Mouse (Mus musculus): Measurements from ENCODE around the gene Bloc1s1. TPM values are rescaled to one million over a fixed set of nuclear protein-coding genes. Genes with fewer than 3 reads are reported as not detected.

Bloc1s1 gene
- 9.3 TPM for polyA plus RNA-seq (2014; fragmentation: Illumina TruSeq; extraction: RNeasy Lipid Tissue Mini Kit (QIAGEN cat#74804))

GRCm38 (mm10) chr10:128923935-128924334 is at the start of gene Bloc1s1:
Bloc1s1 (minus strand) TSS chr10:128924035.

DNA sequence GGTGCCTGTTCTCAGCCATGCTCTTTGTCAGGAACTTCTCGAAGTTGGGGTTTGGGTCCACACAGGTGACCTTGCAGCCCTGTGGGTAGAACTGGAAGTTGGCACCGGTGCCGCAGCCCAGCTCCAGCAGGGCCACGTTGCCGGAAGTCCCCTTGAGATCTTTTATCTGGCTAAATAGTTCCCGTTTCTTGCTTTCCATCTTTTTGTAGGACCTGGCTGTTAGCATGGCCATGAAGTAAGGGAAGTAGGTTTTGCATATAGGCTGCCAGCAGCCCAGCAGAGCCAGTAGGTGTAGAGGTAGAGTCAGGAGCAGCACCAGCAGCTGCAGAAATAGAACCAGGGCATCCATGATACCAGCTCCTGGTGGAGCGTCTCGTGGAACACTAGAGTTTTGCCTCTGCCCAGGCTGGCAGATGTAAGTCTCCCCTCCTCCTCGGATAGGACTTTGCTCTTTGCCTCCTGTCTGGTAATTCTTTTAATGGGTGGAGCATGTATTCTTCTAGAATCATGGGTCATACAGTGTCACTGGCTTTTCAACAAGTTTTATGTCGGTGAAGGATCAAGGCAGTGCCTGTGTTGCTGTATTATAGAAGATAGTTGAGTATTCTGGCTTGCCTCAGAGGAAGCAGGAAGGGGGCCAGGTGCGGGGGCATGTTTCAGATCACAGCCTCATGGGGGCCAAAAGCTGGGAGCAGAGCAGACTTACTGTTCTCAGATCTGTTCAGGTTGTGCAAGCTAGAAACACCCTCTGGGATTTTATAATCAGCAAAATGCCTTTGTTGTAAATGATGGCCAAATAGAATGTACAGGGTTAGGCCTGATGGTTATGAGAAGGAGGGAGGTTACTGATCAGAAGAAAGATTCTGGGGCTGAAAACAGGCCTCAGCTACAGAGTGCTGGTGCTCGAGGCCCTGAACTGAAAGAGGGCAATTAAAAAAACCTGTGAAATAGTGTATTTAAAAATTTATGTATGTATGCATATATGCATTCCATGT is 37.1 kb upstream of the Bloc1s1 start, which contains the start of gene Mettl7b:
Gene Mettl7b, minus strand, starts transcription at position 399 of the 995 bp plus-strand sequence.

GRCm38 (mm10) chr10:128933574-128933973 is 9.7 kb upstream of the Bloc1s1 start, which contains the start of gene Itga7:
Itga7 (plus strand) TSS chr10:128933818.

GRCm38 (mm10) chr10:128922822-128923012 is 1.1 kb downstream of the Bloc1s1 start, which contains the start of gene Rdh5:
Rdh5 (minus strand) TSS chr10:128922888.

GRCm38 (mm10) chr10:128900698-128901097 is 23.1 kb downstream of the Bloc1s1 start, which contains the start of gene Cd63:
Cd63 (plus strand) TSS chr10:128900989.

GRCm38 (mm10) chr10:128891296-128892094 is 32.3 kb downstream of the Bloc1s1 start, which contains the start of gene Gdf11:
Gdf11 (minus strand) TSS chr10:128891718.

Other genes with a start within 250 kb of the Bloc1s1 start
- 5.7 TPM for gene Suox, start 250.0 kb downstream of the Bloc1s1 start, polyA plus RNA-seq (2014; fragmentation: Illumina TruSeq; extraction: RNeasy Lipid Tissue Mini Kit (QIAGEN cat#74804))
- 121 TPM for gene Rab5b, start 227.8 kb downstream of the Bloc1s1 start, polyA plus RNA-seq (2014; fragmentation: Illumina TruSeq; extraction: RNeasy Lipid Tissue Mini Kit (QIAGEN cat#74804))
- gene Pmel, start 219.8 kb downstream of the Bloc1s1 start, polyA plus RNA-seq (2014; fragmentation: Illumina TruSeq; extraction: RNeasy Lipid Tissue Mini Kit (QIAGEN cat#74804)) = not detected
- gene Cdk2, start 219.0 kb downstream of the Bloc1s1 start, polyA plus RNA-seq (2014; fragmentation: Illumina TruSeq; extraction: RNeasy Lipid Tissue Mini Kit (QIAGEN cat#74804)) = 24.2 TPM
- gene Dgka, start 179.2 kb downstream of the Bloc1s1 start, polyA plus RNA-seq (2014; fragmentation: Illumina TruSeq; extraction: RNeasy Lipid Tissue Mini Kit (QIAGEN cat#74804)) = 3.8 TPM
- gene Pym1, start 176.1 kb downstream of the Bloc1s1 start, polyA plus RNA-seq (2014; fragmentation: Illumina TruSeq; extraction: RNeasy Lipid Tissue Mini Kit (QIAGEN cat#74804)) = 0.71 TPM
- gene Mmp19, start 133.1 kb downstream of the Bloc1s1 start, polyA plus RNA-seq (2014; fragmentation: Illumina TruSeq; extraction: RNeasy Lipid Tissue Mini Kit (QIAGEN cat#74804)) = 9.7 TPM
- 45.1 TPM for gene Dnajc14, start 120.0 kb downstream of the Bloc1s1 start, polyA plus RNA-seq (2014; fragmentation: Illumina TruSeq; extraction: RNeasy Lipid Tissue Mini Kit (QIAGEN cat#74804))
- gene Tmem198b, start 119.7 kb downstream of the Bloc1s1 start, polyA plus RNA-seq (2014; fragmentation: Illumina TruSeq; extraction: RNeasy Lipid Tissue Mini Kit (QIAGEN cat#74804)) = 5.9 TPM
- gene Sarnp, start 106.7 kb downstream of the Bloc1s1 start, polyA plus RNA-seq (2014; fragmentation: Illumina TruSeq; extraction: RNeasy Lipid Tissue Mini Kit (QIAGEN cat#74804)) = 466 TPM
- 75.2 TPM for gene Ormdl2, start 102.4 kb downstream of the Bloc1s1 start, polyA plus RNA-seq (2014; fragmentation: Illumina TruSeq; extraction: RNeasy Lipid Tissue Mini Kit (QIAGEN cat#74804))
- 7.7 TPM for gene Gdf11, start 32.3 kb downstream of the Bloc1s1 start, polyA plus RNA-seq (2014; fragmentation: Illumina TruSeq; extraction: RNeasy Lipid Tissue Mini Kit (QIAGEN cat#74804))
- 496 TPM for gene Cd63, start 23.0 kb downstream of the Bloc1s1 start, polyA plus RNA-seq (2014; fragmentation: Illumina TruSeq; extraction: RNeasy Lipid Tissue Mini Kit (QIAGEN cat#74804))
- 3.0 TPM for gene Rdh5, start 1.1 kb downstream of the Bloc1s1 start, polyA plus RNA-seq (2014; fragmentation: Illumina TruSeq; extraction: RNeasy Lipid Tissue Mini Kit (QIAGEN cat#74804))
- gene Itga7, start 9.8 kb upstream of the Bloc1s1 start, polyA plus RNA-seq (2014; fragmentation: Illumina TruSeq; extraction: RNeasy Lipid Tissue Mini Kit (QIAGEN cat#74804)) = 0.17 TPM
- gene Mettl7b, start 37.0 kb upstream of the Bloc1s1 start, polyA plus RNA-seq (2014; fragmentation: Illumina TruSeq; extraction: RNeasy Lipid Tissue Mini Kit (QIAGEN cat#74804)) = not detected
- gene Olfr9, start 65.4 kb upstream of the Bloc1s1 start, polyA plus RNA-seq (2014; fragmentation: Illumina TruSeq; extraction: RNeasy Lipid Tissue Mini Kit (QIAGEN cat#74804)) = not detected
- not detected for gene Olfr763, start 86.8 kb upstream of the Bloc1s1 start, polyA plus RNA-seq (2014; fragmentation: Illumina TruSeq; extraction: RNeasy Lipid Tissue Mini Kit (QIAGEN cat#74804))
- gene Olfr764-ps1, start 115.9 kb upstream of the Bloc1s1 start, polyA plus RNA-seq (2014; fragmentation: Illumina TruSeq; extraction: RNeasy Lipid Tissue Mini Kit (QIAGEN cat#74804)) = not detected
- gene Olfr765, start 126.0 kb upstream of the Bloc1s1 start, polyA plus RNA-seq (2014; fragmentation: Illumina TruSeq; extraction: RNeasy Lipid Tissue Mini Kit (QIAGEN cat#74804)) = not detected
- gene Olfr766-ps1, start 144.9 kb upstream of the Bloc1s1 start, polyA plus RNA-seq (2014; fragmentation: Illumina TruSeq; extraction: RNeasy Lipid Tissue Mini Kit (QIAGEN cat#74804)) = not detected
- not detected for gene Olfr767, start 158.9 kb upstream of the Bloc1s1 start, polyA plus RNA-seq (2014; fragmentation: Illumina TruSeq; extraction: RNeasy Lipid Tissue Mini Kit (QIAGEN cat#74804))
- not detected for gene Olfr768, start 175.3 kb upstream of the Bloc1s1 start, polyA plus RNA-seq (2014; fragmentation: Illumina TruSeq; extraction: RNeasy Lipid Tissue Mini Kit (QIAGEN cat#74804))
- not detected for gene Olfr769, start 193.8 kb upstream of the Bloc1s1 start, polyA plus RNA-seq (2014; fragmentation: Illumina TruSeq; extraction: RNeasy Lipid Tissue Mini Kit (QIAGEN cat#74804))
- not detected for gene Olfr770, start 215.0 kb upstream of the Bloc1s1 start, polyA plus RNA-seq (2014; fragmentation: Illumina TruSeq; extraction: RNeasy Lipid Tissue Mini Kit (QIAGEN cat#74804))
- not detected for gene Olfr771, start 240.7 kb upstream of the Bloc1s1 start, polyA plus RNA-seq (2014; fragmentation: Illumina TruSeq; extraction: RNeasy Lipid Tissue Mini Kit (QIAGEN cat#74804))